Mouse (Mus musculus) embryonic fibroblast, embryonic 13.5 days (primary cell): ENCODE measurements at regions not wholly inside any gene's neighbourhood (a gene's known extent, or its start where the extent isn't known, plus 50 kb on each side); places are given as distances from the start of the nearest gene placed in this dataset.

ENCODE experiments used
- H3K27ac ChIP-seq: 2 replicates; pipeline ENCODE4 v1.5.1; 2012; ENCODE audit warnings: low read length, control low read depth, inconsistent platforms; ENCODE audit not compliant: insufficient read depth
- H3K4me1 ChIP-seq: 2 replicates; pipeline ENCODE4 v1.6.1; 2011; ENCODE audit warnings: low read length; ENCODE audit not compliant: control insufficient read depth, insufficient read depth
- H3K4me3 ChIP-seq: 2 replicates; pipeline ENCODE4 v1.5.1; 2011; ENCODE audit warnings: mild to moderate bottlenecking, control low read depth, low read length; ENCODE audit not compliant: insufficient read depth
- CTCF ChIP-seq: IDR thresholded peaks from 2 replicates; pipeline ENCODE4 v1.5.1; 2011; ENCODE audit warnings: mild to moderate bottlenecking, control low read depth, low read length, moderate library complexity, borderline replicate concordance; ENCODE audit not compliant: insufficient read depth
- POLR2A ChIP-seq: IDR thresholded peaks from 2 replicates; pipeline ENCODE4 v1.6.1; 2011; ENCODE audit warnings: low read depth, mild to moderate bottlenecking, control low read depth, low read length, moderate library complexity

GRCm38 (mm10) chr2:123267036-123267435 is 502.0 kb downstream of the Sqor start:
- TF ChIP-seq POLR2A (no peak), CTCF (no peak)
- H3K4me3 ChIP-seq, result no peak overlapping the region
- no peak overlapping the region for H3K27ac ChIP-seq

DNA sequence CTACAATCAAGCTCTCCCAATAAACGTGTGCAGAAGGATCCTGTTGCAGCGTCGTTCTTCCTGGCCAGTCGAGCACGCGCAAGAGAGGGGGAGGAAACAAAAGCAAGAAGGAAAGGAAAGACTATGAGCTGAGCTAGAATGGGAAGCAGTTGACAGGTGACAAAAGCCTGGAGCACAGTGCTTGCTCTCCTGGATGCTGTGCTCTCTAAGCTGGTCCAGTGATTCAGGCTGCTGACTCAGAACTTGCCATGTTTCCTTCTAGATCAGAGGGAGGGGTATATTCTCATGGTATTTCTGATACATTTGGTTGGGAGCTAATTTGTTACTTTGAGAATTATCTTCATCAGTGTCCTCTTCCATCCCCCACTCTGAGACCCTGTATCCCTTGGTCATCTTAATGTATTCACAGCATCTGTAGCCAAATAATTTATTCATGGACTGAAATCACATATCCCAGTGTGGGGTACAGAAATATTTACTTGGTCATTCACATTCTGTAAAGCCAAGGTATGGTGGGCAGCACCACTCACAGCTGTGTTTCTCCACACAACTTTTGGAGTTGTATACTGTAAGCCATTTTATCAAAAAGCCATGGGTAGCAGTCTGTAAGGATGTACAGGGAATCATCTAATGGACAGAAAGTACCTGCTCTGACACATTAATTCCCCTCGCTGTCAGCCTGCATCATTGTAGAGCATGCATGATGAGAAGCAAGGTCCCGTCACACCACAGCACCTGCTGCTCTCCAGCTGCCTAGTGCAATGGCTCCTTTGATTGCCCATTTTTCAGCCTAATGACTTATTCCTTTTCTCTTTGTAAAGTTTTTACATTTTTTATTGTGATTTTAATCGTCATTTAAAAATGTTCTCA is 510.1 kb downstream of the Sqor start:
- H3K4me1 ChIP-seq, result peaks cover 5% of the 10 kb centered on the region
- H3K4me3 ChIP-seq, result no peak overlapping the region
- TF ChIP-seq POLR2A (no peak), CTCF (no peak)
- H3K27ac ChIP-seq, result no peak overlapping the region

More at GRCm38 (mm10) chr2:123267036-123267435, 502.0 kb downstream of the Sqor start:
- no peaks in the 10 kb centered on the region for H3K4me1 ChIP-seq

GRCm38 (mm10) chr2:123275736-123276330 is 510.8 kb downstream of the Sqor start:
- H3K27ac ChIP-seq, result no peak overlapping the region
- peaks cover 5% of the 10 kb centered on the region for H3K4me1 ChIP-seq
- TF ChIP-seq POLR2A (no peak), CTCF (no peak)
- H3K4me3 ChIP-seq, result no peak overlapping the region

- Histone ChIP-seq H3K4me3 (no peak overlapping the region), H3K4me1 (no peaks in the 10 kb centered on the region), H3K27ac (no peak overlapping the region)
- TF ChIP-seq CTCF, result no peak
- no peak for TF ChIP-seq POLR2A
Observed at GRCm38 (mm10) chr2:123311554-123312276, 546.7 kb downstream of the Sqor start.

GRCm38 (mm10) chr2:123312277-123312617 is 547.2 kb downstream of the Sqor start:
- no peak overlapping the region for H3K4me3 ChIP-seq
- no peaks in the 10 kb centered on the region for H3K4me1 ChIP-seq
- TF ChIP-seq POLR2A (no peak), CTCF (0 out of 2 replicates have a peak, but pooled peaks have one; percentile 18)
- H3K27ac ChIP-seq, result no peak overlapping the region

DNA sequence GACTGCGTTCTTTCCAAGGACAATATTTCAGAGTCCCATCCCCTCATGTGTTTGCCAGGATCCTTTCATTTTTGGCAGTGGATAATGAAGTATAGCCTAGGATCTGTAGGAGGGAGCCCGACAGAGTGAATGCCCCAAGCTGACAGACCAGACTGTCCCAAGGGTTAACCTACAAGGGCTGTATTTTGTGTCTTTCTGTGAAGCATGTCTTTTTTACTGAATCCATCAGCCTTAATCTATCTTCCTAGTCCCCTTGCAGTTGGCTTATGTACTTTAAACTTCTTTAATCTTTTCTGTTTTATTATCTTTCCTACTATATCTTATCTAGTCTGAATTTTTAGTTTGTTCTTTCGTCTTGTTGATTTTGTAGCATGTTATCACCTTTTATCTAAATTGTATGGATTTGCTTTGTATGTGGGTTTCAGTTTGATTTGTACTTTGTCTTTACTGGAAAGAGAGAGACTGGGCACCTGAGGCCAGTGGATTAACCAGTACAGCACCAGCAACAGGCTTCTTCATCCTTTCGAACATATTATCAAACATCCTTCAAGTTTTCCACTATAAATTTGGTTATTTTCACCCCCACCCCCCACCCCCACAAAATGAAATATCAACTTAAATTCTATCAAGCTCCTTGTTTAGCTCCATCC is 555.5 kb downstream of the Sqor start:
- H3K27ac ChIP-seq, result no peak overlapping the region
- H3K4me3 ChIP-seq, result no peak overlapping the region
- TF ChIP-seq POLR2A (no peak), CTCF (no peak)
- no peaks in the 10 kb centered on the region for H3K4me1 ChIP-seq

DNA sequence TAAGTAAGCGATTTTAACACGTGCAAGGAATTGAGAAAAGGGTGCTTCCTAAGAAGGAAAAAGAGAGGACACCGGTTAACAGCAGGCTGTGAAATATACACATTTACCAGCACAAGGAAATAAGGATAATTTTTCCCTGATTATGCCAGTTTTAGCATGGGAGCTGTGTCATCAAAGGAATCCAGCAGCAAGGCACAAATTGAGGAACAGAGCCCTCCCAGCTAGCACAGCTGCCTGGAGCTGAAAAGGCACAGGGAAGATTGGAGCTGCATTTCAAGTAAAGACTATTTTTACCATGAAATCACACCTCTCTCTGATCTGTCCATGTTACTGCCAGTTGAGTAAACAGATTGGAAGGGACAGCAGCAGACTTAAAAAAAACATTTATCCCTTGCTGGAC is 558.7 kb downstream of the Sqor start:
- H3K27ac ChIP-seq, result no peak overlapping the region
- no peaks in the 10 kb centered on the region for H3K4me1 ChIP-seq
- TF ChIP-seq CTCF, result no peak
- no peak overlapping the region for H3K4me3 ChIP-seq

DNA sequence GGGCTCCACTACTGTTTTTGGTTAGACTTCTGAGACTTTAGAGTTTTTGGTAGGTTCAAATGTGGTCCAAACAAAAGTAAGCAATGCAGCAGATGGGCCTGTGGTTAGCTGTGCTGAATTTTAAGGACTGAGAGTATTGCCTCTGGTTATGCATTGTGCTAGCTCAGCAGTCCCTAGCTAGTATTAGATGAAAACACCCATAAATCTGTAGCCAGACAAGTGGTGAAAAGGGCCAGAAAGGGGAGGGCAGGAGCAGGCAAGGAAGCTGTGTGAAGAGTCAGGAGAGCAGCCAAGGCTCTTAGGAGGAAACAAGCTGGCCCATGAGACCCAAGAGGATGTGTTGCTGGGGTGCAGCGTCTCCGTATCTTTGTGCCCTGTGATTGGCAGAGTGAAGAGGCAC is 559.9 kb downstream of the Sqor start:
- Histone ChIP-seq H3K4me1 (no peaks in the 10 kb centered on the region), H3K4me3 (no peak overlapping the region), H3K27ac (no peak overlapping the region)
- TF ChIP-seq CTCF (no peak), POLR2A (no peak)

DNA sequence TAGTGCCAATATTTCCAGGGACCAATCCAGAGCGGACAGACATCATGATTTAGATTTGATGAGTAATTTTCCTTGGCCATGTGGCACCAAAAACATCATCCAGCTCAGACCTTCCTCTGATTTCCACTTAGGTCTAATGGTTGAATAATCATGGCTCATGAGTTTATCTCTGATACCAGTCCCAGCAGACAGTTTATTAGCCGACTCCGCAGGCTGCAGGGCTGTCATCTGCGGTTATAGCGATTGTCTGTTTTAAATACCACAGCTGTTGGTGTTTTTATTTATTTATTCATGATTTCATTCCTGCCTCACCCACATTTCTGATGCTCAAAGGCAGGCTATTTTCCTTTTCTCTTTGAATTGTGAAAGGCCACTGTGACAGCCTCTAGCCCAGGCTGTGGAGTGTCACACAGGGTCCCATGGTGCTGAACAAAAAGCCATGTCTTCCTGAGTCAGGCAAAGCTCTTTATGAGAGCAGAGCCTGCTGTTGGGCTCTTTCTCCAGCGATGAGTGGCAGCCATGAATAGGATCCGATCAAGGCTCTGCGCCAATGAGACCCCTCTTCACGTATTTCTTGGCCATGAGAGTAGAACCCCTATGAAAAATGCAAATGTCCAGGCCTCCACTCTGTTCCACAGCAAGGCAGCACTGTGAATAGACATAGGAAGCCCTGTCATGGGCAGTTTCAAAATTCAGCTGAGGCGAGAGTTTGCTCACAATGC is 584.7 kb downstream of the Sqor start:
- TF ChIP-seq POLR2A (no peak), CTCF (no peak)
- no peak overlapping the region for H3K4me3 ChIP-seq
- no peak overlapping the region for H3K27ac ChIP-seq
- H3K4me1 ChIP-seq, result no peaks in the 10 kb centered on the region

GRCm38 (mm10) chr2:123364204-123364603 is 599.2 kb downstream of the Sqor start:
- Histone ChIP-seq H3K4me1 (no peaks in the 10 kb centered on the region), H3K4me3 (no peak overlapping the region), H3K27ac (no peak overlapping the region)
- TF ChIP-seq POLR2A (no peak), CTCF (no peak)
